In genomic region chr6:134389248-134389891, GRCm38 (mm10) we compare ENCODE assay signal across 8 mouse cellular contexts. TPM values are rescaled to one million over a fixed set of nuclear protein-coding genes. Genes with fewer than 3 reads are reported as not detected.
DNase-seq lines count a peak whose midpoint lies in the region; ATAC-seq and TF ChIP-seq lines count a peak whose summit lies in the region.

No protein-coding gene starts in this region.

- in situ Hi-C loops in Patski (cut with MboI; ENCODE audit: low pct_unique_long_range_greater_than_20kb), result loop anchor here (5.0 kb wide), 1 partner anchor 427 kb away; no protein-coding TSS in a partner anchor

- no peaks in the 10 kb centered on the region for H3K36me3 ChIP-seq in thymus, adult 2 months (ENCODE audit: control insufficient read depth, insufficient read depth, low read length)

- H3K4me3 ChIP-seq in lung, adult 2 months (replicated peaks; ENCODE audit: extremely low read depth, low read depth, low read length), result no peak overlapping the region
- H3K4me3 ChIP-seq in thymus, adult 2 months (ENCODE audit: control insufficient read depth, insufficient read depth, low read length), result no peak overlapping the region

- TF ChIP-seq POLR2A in lung, adult 2 months (IDR thresholded peaks at IDR 0.05; ENCODE audit: borderline replicate concordance, extremely low read depth, low read depth, low read length), result no peak
- TF ChIP-seq POLR2A in thymus, adult 2 months (IDR thresholded peaks at IDR 0.05; ENCODE audit: control insufficient read depth, extremely low read depth, insufficient read depth, low read length, poor library complexity), result no peak

- H3K27ac ChIP-seq in thymus, adult 2 months (ENCODE audit: control insufficient read depth, insufficient read depth, low read length), result no peak overlapping the region

- no peak for ATAC-seq in Patski

- CTCF ChIA-PET in Patski (lab: Charles Lee), result interaction anchor here (0.6 to 1.3 kb wide), 4 partner anchors 390 to 488 kb away, joined by 3 to 4 read pairs (median 4); no protein-coding TSS in a partner anchor

- no peaks in the 10 kb centered on the region for H3K27me3 ChIP-seq in Patski
- H3K27me3 ChIP-seq in thymus, adult 2 months (ENCODE audit: control insufficient read depth, insufficient read depth, low read length), result no peaks in the 10 kb centered on the region

- TF ChIP-seq CTCF in Patski (IDR thresholded peaks at IDR 0.05), result peak; percentile 86
- TF ChIP-seq CTCF in lung, adult 2 months (IDR thresholded peaks at IDR 0.05; ENCODE audit: insufficient read depth, low read length), result peak; percentile 95
- no peak for TF ChIP-seq CTCF in thymus, adult 2 months (IDR thresholded peaks at IDR 0.05; ENCODE audit: borderline replicate concordance, control insufficient read depth, extremely low read depth, insufficient read depth, low read length, poor library complexity)

- POLR2A ChIA-PET in Patski (lab: Charles Lee), result interaction anchor here (0.6 to 0.7 kb wide), 3 partner anchors 192 to 422 kb away, joined by 3 to 4 read pairs (median 3); no protein-coding TSS in a partner anchor

- no peaks in the 10 kb centered on the region for H3K4me1 ChIP-seq in lung, adult 2 months (ENCODE audit: control insufficient read depth, insufficient read depth, low read length)
- no peaks in the 10 kb centered on the region for H3K4me1 ChIP-seq in thymus, adult 2 months (replicated peaks; ENCODE audit: control insufficient read depth, insufficient read depth, low read length)

- WGBS in lung, adult 2 months, result 15% methylated on average over 11 of the region's 11 CpGs
- WGBS in thymus, adult 2 months, result 18% methylated on average over 11 of the region's 11 CpGs

- DNase-seq in 416B (ENCODE audit: low read depth) (peak; percentile 88), Patski (ENCODE audit: low read depth, low spot score) (no peak)
- peak; percentile 73 for DNase-seq in cerebellum, adult 9-10 months
- peak; percentile 52 to 83 for DNase-seq in frontal cortex, postnatal 14 days (ENCODE audit: low spot score in 2 of 2)
- peak; percentile 80 for DNase-seq in kidney, postnatal 14 days
- DNase-seq in lung, adult 2 months, result peak; percentile 72
- peak; percentile 24 for DNase-seq in ovary, adult 18-20 months (ENCODE audit: low spot score)
- peak; percentile 74 for DNase-seq in thymus, adult 2 months

RNA-seq across cellular contexts. Expression of gene Bcl2l14, which starts 6.7 kb away (rescaled TPM):
- not detected for polyA plus RNA-seq in Patski (2021)
- 0.81 and 1.2 TPM in 2 replicates for polyA plus RNA-seq in lung, adult 2 months (2012; rRNA removed)
- 2.0 and 2.1 TPM in 2 replicates for polyA plus RNA-seq in thymus, adult 2 months (2012; rRNA removed)
